Mouse (Mus musculus) embryonic stem cell, embryonic (primary cell): ENCODE results near the gene Ttn.

Experiments
- CTCF ChIA-PET, 4 experiments: fragments of 300-600 bp in 2 of 4; fragments of 350-600 bp in 2 of 4; sonication (Branson Sonifier 250); formaldehyde crosslinking; loops; one replicate each; lab custom pipeline; 2022; ENCODE audit warnings: inconsistent platforms in 2 of 4; lab: Charles Lee
- POLR2A ChIA-PET, 4 experiments: fragments of 300-600 bp in 2 of 4; fragments of 350-600 bp in 2 of 4; sonication (Branson Sonifier 250); formaldehyde crosslinking; loops; one replicate each; lab custom pipeline; 2022; ENCODE audit warnings: antibody characterized with exemption in 4 of 4, inconsistent platforms in 1 of 4; lab: Charles Lee

Ttn gene

GRCm38 (mm10) chr2:76695290-76695689 is 287.1 kb downstream of the Ttn start:
- ChIA-PET CTCF (no interaction called here), POLR2A (interaction anchor here in 1 of 4 experiments (0.7 kb wide), 1 partner anchor 8 kb away, joined by 3 read pairs; no protein-coding TSS in a partner anchor)

- ChIA-PET POLR2A (interaction anchor here in 1 of 4 experiments (1.0 kb wide), 1 partner anchor 9 kb away, joined by 3 read pairs; no protein-coding TSS in a partner anchor), CTCF (no interaction called here)
These were observed 288.6 kb downstream of the Ttn start for GRCm38 (mm10) chr2:76693765-76694164.

GRCm38 (mm10) chr2:76690436-76691204 is 291.7 kb downstream of the Ttn start:
- ChIA-PET POLR2A (interaction anchor here in 2 of 4 experiments (1.0 to 4.3 kb wide), 3 partner anchors 9 to 14 kb away, joined by 3 to 15 read pairs (median 3); no protein-coding TSS in a partner anchor), CTCF (interaction anchor here in 1 of 4 experiments (0.6 kb wide), 1 partner anchor 422 kb away, joined by 4 read pairs; no protein-coding TSS in a partner anchor)

DNA sequence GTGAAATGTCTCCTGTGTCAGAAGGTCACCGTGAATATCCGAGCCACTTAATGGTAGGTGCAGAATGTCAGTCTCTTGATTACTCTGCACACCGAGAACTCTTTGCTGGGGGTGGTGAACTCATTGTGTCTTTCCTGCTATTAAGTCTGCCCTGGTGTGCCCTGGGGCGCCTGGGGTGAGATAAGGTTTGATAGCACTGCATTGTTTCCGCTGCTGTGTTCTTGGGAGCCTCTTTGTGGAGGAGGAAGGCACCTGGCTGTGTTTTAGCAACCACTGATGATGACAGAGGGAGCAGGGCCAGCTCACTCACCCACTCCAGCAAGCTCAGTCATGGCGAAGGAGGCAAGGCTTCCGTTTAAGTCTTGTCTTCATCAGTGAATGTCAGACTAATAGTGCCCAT is 294.2 kb downstream of the Ttn start:
- POLR2A ChIA-PET = interaction anchor here in 2 of 4 experiments (0.6 to 4.3 kb wide), 5 partner anchors 11 to 14 kb away, joined by 3 to 19 read pairs (median 3); no protein-coding TSS in a partner anchor

GRCm38 (mm10) chr2:76687608-76688007 is 294.7 kb downstream of the Ttn start:
- POLR2A ChIA-PET = interaction anchor here in 3 of 4 experiments (0.6 to 4.3 kb wide), 4 partner anchors 10 to 13 kb away, joined by 3 to 19 read pairs (median 9); no protein-coding TSS in a partner anchor
- CTCF ChIA-PET = interaction anchor here in 1 of 4 experiments (0.5 kb wide), 1 partner anchor 13 kb away, joined by 6 read pairs; no protein-coding TSS in a partner anchor

More for the DNA sequence above, 294.2 kb downstream of the Ttn start:
- CTCF ChIA-PET = no interaction called here

GRCm38 (mm10) chr2:76686986-76687385 is 295.4 kb downstream of the Ttn start:
- ChIA-PET CTCF (interaction anchor here in 1 of 4 experiments (0.9 kb wide), 1 partner anchor 13 kb away, joined by 3 read pairs; no protein-coding TSS in a partner anchor), POLR2A (interaction anchor here in 3 of 4 experiments (0.7 to 4.3 kb wide), 4 partner anchors 10 to 13 kb away, joined by 3 to 19 read pairs (median 9); no protein-coding TSS in a partner anchor)

GRCm38 (mm10) chr2:76682301-76682700 is 300.0 kb downstream of the Ttn start:
- CTCF ChIA-PET = no interaction called here
- POLR2A ChIA-PET = interaction anchor here in 1 of 4 experiments (1.6 kb wide), 1 partner anchor 34 kb away, joined by 4 read pairs; the partner anchor contains the start of genes Pjvk and Prkra

DNA sequence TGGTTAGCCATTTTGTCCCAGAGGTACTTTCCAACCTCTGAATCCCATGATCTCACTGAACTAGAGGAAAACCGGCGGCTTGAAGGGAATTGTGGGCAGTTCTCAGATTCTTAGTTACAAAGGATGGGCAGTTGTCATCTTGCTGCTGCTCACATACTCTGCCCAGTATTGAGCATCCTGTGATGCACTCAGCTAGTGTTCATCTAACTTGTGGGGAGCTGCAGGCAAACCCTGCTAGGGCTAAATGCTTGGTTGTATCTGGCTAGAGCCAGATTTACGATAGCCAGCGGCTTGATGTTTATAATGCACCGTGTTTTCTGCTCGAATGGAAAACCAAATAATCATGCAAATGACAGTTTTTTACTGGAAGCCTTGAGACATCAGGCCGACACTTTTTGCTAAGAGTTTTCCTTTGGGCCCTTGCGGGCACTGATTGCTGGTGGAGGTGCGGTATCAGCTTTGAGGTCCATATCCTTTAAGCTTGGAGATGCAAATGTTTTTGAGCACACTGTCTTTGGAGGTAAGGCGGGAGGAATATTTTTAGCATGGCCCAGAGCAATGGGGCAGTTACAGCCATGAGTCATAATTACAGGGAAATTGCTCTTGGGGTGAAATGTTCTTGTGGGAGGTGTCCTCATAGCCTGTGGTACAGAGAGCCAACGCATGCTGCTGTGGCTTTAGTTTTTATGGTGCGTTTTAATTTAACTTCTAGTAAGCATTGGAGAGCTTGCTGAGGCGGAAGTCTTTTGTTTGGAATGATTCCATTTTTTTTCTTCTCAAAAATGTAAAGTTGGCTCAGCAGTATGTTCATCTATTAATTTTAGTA is 305.7 kb downstream of the Ttn start:
- POLR2A ChIA-PET = interaction anchor here (0.6 to 3.7 kb wide), 21 partner anchors 8 to 909 kb away, joined by 3 to 19 read pairs (median 3); partner anchors contain the start of genes Pjvk (in 1 of the 4), Prkra (in 1 of the 4) and Rbm45 (in 1 of the 4)
- CTCF ChIA-PET = interaction anchor here in 1 of 4 experiments (0.8 kb wide), 1 partner anchor 489 kb away, joined by 3 read pairs; no protein-coding TSS in a partner anchor

DNA sequence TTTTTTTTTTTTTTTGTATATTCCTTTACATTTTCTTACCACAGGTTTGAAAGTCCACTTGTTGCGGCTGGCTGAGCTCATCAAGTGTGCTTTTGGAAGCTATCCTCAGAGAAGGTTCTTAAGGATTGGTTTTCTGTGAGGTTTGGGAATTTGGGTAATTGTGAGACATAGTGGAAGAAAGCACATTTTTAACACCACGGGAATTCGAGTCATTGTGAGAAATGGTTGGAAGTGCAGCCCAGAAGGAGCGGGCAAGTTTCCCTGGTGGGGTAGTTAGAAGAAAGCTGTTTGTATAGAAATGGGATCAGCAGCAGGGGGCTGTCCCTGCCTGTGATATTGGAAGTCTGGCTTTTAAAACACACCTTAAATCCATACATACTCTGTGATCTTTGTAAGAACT is 306.4 kb downstream of the Ttn start:
- CTCF ChIA-PET = interaction anchor here in 2 of 4 experiments (0.5 to 0.8 kb wide), 2 partner anchors 111 to 488 kb away, joined by 3 to 15 read pairs; no protein-coding TSS in a partner anchor

GRCm38 (mm10) chr2:76675451-76675850 is 306.9 kb downstream of the Ttn start:
- POLR2A ChIA-PET = interaction anchor here (0.7 to 3.7 kb wide), 17 partner anchors 10 to 911 kb away, joined by 3 to 20 read pairs (median 4); partner anchors contain the start of genes Pjvk (in 2 of the 4), Prkra (in 2 of the 4), Cyct (in 1 of the 4) and Rbm45 (in 1 of the 4)
- CTCF ChIA-PET = interaction anchor here in 2 of 4 experiments (0.5 to 0.8 kb wide), 2 partner anchors 112 to 488 kb away, joined by 3 to 15 read pairs; no protein-coding TSS in a partner anchor

More for the DNA sequence above, 306.4 kb downstream of the Ttn start:
- POLR2A ChIA-PET = interaction anchor here (0.6 to 3.7 kb wide), 17 partner anchors 9 to 910 kb away, joined by 3 to 19 read pairs (median 4); partner anchors contain the start of genes Cyct (in 1 of the 4), Pjvk (in 1 of the 4) and Prkra (in 1 of the 4)

DNA sequence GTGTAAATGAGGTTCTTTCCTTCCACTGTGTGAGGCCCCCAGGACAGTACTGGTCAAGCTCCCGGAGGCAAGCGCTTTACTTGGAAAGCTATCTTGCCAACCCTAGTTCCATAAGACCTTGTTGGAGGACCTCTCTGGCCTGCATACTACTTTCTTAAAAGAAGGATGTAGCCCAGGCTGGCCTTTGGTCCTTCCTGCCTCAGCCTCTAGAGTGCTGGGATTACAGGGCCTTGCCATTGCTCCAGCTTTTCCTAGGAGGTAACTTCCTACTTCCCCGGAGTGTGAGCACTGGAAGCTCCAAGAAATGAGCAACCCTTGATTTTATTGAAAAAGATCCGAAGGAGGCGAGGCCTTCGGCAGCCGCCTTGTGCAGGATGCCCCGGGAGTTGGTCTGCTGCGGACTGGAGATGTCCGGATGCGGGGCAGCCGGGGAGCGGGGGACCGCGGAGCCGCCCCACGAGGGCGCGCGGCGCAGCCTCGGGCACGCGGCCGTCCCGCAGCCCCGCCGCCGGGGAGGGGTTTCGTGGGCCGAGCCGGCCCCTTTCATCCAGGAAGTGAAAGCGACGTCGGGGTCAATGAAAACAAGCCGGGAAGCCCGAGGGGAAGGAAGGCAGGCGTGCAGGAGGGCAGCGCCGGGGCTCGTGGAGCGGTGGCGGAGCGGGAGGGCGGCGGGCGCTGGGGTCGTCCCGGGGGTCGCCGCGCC is 307.5 kb downstream of the Ttn start, which contains the start of gene Plekha3:
TSS of gene Plekha3 (plus strand) at position 557 of the 703 bp plus-strand sequence.
- POLR2A ChIA-PET = interaction anchor here in 3 of 4 experiments (0.5 to 2.5 kb wide), 18 partner anchors 8 to 1737 kb away, joined by 3 to 20 read pairs (median 4); partner anchors contain the start of genes Pjvk (in 3 of the 3), Prkra (in 3 of the 3) and Rbm45 (in 1 of the 3)
- CTCF ChIA-PET = interaction anchor here in 2 of 4 experiments (0.6 to 1.0 kb wide), 3 partner anchors 14 to 313 kb away, joined by 3 read pairs; no protein-coding TSS in a partner anchor

DNA sequence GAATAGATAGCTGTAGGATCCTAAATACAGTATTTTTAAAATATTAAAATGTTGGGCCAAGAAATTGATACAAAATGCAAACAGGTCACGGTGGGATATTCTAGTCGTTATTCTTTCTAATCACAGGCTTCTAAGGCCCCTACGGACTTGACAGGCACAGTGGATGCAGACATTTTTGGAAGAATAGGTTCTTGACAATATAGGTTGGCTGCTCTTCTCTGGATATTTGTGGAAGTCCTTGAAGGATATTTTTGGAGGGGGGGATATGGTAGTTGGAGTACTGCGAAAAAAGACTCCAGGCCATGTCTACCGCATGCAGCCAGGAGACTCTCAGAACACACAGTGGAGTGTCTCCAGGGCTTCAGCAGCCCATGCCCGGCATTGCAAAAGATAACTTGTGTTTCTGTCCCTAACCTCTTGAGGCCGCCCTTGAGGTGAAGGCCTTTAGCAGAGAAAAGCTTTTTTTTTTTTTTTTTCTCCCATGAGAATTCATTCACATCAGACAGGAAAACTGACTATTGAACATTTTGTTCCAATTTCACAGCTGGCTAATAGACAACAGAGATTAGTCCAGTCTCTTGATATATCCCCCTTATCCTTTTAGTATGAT is 308.8 kb downstream of the Ttn start:
- ChIA-PET POLR2A (interaction anchor here in 3 of 4 experiments (0.5 to 2.5 kb wide), 20 partner anchors 9 to 799 kb away, joined by 3 to 20 read pairs (median 5); partner anchors contain the start of genes Pjvk (in 3 of the 3) and Prkra (in 3 of the 3)), CTCF (interaction anchor here (0.6 to 1.0 kb wide), 10 partner anchors 9 to 873 kb away, joined by 3 to 15 read pairs (median 4); partner anchors contain the start of genes Rbm45 (in 1 of the 4) and Sestd1 (in 1 of the 4))

DNA sequence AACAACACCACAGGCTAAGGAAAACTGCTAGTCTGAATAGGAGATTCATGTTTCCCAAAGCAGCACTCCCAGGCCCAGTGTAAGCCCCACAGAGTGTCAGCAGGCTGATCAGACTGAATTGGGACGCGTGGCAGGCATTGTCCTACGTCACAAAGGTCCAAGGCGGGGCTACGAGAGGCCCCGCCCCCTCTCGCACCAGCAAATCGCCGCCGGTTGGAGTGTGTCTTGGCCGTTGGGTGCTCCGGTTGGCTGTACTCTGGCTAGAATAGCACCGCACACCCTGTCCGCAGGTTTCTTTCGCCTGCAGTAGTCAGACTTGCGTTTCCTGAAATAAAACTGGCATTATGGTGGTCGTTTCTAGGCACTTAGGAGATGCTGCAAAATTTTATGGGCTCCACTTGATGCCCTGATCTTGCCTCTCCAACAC is 309.4 kb downstream of the Ttn start, which contains the start of gene Fkbp7:
TSS of gene Fkbp7 (minus strand) at position 151 of the 427 bp plus-strand sequence.
- ChIA-PET POLR2A (interaction anchor here in 3 of 4 experiments (1.0 to 2.5 kb wide), 6 partner anchors 8 to 25 kb away, joined by 4 to 20 read pairs (median 8); partner anchors contain the start of genes Pjvk (in 1 of the 3) and Prkra (in 1 of the 3)), CTCF (no interaction called here)

DNA sequence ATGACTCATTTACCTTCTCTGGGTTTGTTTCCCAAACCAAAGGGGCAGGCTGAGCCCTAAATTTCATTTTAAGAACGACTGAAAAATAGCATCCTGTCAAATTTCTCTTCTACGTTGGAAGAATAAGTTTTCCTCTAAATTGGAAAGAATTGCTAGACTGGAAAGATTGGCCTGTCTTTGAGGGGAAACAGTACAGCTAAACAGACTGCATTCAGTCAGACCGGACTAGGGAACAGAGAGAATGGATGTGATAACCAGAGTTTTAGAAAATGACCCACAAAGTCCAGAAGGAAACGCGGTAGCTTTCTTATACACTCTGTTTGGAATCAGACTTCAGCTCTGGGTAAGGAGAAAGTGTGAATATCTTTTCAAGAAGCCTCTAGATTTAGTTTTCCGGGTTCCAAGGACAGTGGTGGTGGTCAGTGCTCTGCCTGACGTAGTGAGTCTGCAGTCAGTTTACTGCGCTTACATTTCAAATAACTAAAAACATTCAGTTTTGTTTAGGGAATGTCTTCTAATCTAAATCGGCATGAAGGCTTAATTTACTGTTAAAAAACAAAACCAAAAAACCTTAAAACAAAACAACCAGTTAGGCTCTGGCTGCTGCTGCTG is 310.1 kb downstream of the Ttn start:
- ChIA-PET POLR2A (interaction anchor here in 2 of 4 experiments (1.0 to 1.4 kb wide), 4 partner anchors 11 to 24 kb away, joined by 4 to 6 read pairs (median 4); partner anchors contain the start of genes Pjvk (in 1 of the 2) and Prkra (in 1 of the 2)), CTCF (interaction anchor here in 1 of 4 experiments (1.1 kb wide), 1 partner anchor 16 kb away, joined by 4 read pairs; no protein-coding TSS in a partner anchor)

GRCm38 (mm10) chr2:76671641-76672040 is 310.7 kb downstream of the Ttn start:
- POLR2A ChIA-PET = interaction anchor here in 2 of 4 experiments (1.0 to 1.4 kb wide), 4 partner anchors 10 to 24 kb away, joined by 4 to 6 read pairs (median 4); partner anchors contain the start of genes Pjvk (in 1 of the 2) and Prkra (in 1 of the 2)
- CTCF ChIA-PET = interaction anchor here in 1 of 4 experiments (1.1 kb wide), 1 partner anchor 16 kb away, joined by 4 read pairs; no protein-coding TSS in a partner anchor
